Mouse (Mus musculus) cerebellum, adult 11-12 months (tissue): ENCODE data around the gene Med27.

ENCODE experiments used
- DNase-seq: peaks from one replicate; pipeline ENCODE4 v3.0.0; 2022

The Med27 gene

DNA sequence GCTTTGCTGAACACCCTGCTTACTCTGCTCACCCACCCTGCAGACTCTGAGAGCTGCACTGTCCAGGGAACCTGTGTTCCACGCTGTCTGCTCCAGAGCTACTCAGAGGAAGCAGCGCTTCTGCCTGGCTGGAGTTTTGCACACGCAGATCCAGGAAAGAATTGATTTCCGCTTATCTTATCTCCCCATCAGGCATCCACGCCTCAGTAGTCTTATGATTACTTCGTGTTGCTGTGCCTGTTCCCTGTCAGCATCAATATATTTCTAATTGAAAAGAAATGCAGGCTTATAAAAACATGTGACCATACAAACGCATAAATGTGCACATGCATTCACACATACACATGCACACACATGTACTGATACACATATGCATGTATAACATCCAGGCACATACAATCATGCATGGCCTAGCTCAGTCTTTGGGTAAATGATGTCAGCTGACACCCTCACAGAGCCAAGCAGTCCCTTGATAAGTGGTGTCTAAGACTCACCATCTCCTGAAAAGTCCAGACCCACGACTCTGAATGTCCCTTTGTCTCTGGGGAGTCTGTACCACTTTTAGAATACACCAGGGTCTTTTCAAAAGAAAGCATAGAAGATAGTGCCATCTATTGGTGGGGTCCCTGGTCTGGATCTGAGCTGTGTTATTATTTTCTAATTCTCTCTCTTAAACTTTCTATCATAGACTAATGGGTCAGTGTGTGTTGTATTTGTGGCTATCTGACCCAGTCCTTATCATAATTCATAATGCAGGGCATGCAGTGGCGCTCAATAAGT, 225.5 kb downstream of the Med27 start:
- DNase-seq: no peak

DNA sequence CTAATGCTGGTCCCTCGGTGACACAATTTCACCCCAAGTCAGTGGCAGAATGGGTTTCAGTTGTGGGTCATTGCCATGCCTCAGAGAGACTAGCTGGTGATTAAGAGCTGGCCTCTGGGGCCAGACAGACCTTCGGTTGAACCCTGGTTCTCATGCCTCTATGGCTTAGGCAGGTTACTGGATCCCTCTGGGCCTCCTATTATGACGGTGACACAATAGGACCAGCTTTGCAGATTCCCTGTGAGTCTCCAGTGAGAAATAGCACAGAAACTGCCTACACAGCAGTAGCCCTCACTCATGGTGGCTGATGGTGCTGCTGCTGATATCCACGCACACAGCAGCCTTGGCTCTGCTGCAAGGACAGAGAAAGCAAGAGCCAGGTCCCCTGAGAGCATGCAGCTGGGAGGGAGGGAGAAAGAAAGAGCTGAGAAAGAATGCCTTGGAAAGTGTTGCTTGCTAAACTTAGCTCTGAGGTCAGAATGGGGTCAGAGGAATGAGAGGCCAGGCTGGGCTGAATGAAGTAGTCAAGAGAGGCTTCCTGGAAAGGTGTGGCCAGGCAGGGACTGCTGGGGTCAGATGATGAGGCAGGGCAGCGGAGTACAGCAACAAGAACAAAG, 226.3 kb downstream of the Med27 start:
- DNase-seq: no peak

DNA sequence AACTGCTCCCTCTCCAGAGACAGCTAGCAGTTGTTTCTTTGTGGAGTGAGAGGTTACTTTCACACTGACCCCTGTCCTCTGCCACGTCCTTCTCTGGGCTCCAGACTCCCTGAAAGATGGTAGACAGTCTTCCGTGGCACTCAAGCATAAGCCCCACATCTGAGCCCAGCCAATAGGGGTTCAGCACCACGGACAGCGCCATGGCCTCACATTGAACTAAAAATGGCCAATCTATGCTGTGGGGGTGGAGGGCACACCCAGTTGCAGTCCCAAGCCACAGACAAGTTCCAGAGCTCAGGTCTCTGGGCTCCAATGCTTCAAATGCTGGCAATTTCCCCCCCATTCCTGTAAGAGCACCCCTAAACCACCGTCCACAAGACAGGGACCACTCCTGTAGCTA, 227.0 kb downstream of the Med27 start:
- DNase-seq: no peak

DNA sequence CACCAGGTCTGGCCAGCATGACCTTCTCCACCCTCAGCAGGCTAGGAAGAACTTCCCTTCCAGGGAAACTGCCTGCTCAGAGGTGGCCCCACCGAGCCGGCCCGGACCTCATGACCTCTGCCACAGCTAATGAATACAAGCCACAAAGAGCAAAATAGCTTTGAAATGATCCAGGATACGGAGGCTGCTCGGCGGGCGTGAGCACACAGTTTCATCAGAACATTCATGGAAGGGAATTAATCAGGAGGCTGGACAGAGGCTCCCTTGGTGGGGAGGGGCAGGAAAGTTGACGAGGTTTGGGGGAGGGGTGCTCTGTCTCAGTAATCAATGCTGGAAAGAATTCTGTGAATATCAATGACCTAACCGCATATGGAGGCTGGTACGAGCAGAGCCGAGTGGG, 227.6 kb downstream of the Med27 start:
- no peak for DNase-seq
